Mouse (Mus musculus): Measurements from ENCODE around the gene Rcsd1. TPM values are rescaled to one million over a fixed set of nuclear protein-coding genes. Genes with fewer than 3 reads are reported as not detected.

Gene Rcsd1
- polyA plus RNA-seq, 1 experiment from 2014 or later = 43.1 TPM

GRCm38 (mm10) chr1:165731553-165731952 lies 22.0 kb upstream of the Rcsd1 start:
- H3K36me3 ChIP-seq = no peaks in the 10 kb centered on the region
- no peak for ATAC-seq (ENCODE audit: insufficient read depth, low FRiP score, low read depth)
- no peaks in the 10 kb centered on the region for H3K9me3 ChIP-seq
- WGBS = 65% methylated on average over 6 of the region's 6 CpGs
- no peak overlapping the region for H3K9ac ChIP-seq
- H3K4me1 ChIP-seq = no peaks in the 10 kb centered on the region
- no peak overlapping the region for H3K27ac ChIP-seq
- no peak overlapping the region for H3K4me2 ChIP-seq
- H3K27me3 ChIP-seq (replicated peaks) = no peaks in the 10 kb centered on the region
- no peak overlapping the region for H3K4me3 ChIP-seq (replicated peaks)

DNA sequence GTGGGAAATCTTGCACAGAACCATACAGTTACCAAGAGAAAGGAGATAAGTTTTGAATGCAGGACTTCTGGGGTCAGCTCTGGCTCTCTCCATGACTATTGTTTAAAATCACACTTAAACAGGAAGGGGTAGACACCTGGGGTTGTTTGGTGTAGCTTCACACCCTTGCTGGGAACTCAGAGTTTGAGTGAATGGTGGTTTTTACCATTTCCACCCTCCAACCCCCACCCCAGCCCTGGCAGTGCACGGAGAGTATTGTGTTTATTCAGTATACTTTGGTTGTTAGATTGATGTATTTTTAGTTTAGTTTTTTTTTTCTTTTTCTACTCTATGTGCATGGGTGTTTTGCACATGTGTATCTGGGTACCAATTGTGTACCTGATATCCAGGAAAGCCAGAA lies 20.6 kb upstream of the Rcsd1 start:
- H3K4me1 ChIP-seq = no peaks in the 10 kb centered on the region
- no peaks in the 10 kb centered on the region for H3K36me3 ChIP-seq
- H3K9me3 ChIP-seq = no peaks in the 10 kb centered on the region
- 36% methylated on average over 1 of the region's 1 CpGs for WGBS
- H3K27ac ChIP-seq = no peak overlapping the region
- no peak overlapping the region for H3K4me2 ChIP-seq
- H3K27me3 ChIP-seq (replicated peaks) = no peaks in the 10 kb centered on the region
- H3K9ac ChIP-seq = no peak overlapping the region
- no peak for ATAC-seq (ENCODE audit: insufficient read depth, low FRiP score, low read depth)
- no peak overlapping the region for H3K4me3 ChIP-seq (replicated peaks)

- H3K4me3 ChIP-seq (replicated peaks) = no peak overlapping the region
- H3K4me2 ChIP-seq = no peak overlapping the region
- 87% methylated on average over 3 of the region's 3 CpGs for WGBS
- ATAC-seq (ENCODE audit: insufficient read depth, low FRiP score, low read depth) = no peak
- no peak overlapping the region for H3K27ac ChIP-seq
- no peaks in the 10 kb centered on the region for H3K36me3 ChIP-seq
- H3K9ac ChIP-seq = no peak overlapping the region
- no peaks in the 10 kb centered on the region for H3K27me3 ChIP-seq (replicated peaks)
- H3K4me1 ChIP-seq = no peaks in the 10 kb centered on the region
- no peaks in the 10 kb centered on the region for H3K9me3 ChIP-seq
Observed at GRCm38 (mm10) chr1:165728057-165728639, 18.6 kb upstream of the Rcsd1 start.

DNA sequence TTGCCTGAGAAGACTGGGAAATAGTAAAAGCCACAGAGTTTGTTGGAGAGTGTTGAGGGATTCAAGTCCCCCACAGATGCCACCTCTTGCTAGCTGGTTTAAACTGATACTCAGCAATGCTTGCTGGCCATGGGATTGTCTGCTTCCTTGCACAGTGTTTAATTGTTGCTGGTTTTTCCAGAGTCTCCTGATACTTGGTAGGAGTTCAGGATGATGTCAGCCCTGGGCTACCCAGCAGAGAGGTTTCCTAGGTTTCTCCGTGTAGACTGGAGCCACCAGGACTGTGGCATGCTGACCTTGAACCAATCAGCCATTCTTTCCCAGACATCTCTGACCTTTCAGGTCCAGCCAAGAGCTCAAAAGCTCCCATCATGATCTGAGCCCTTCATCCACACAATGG lies 17.4 kb upstream of the Rcsd1 start:
- Histone ChIP-seq H3K27ac (no peak overlapping the region), H3K4me2 (no peak overlapping the region), H3K36me3 (no peaks in the 10 kb centered on the region), H3K9ac (no peak overlapping the region), H3K9me3 (no peaks in the 10 kb centered on the region), H3K27me3 (replicated peaks) (no peaks in the 10 kb centered on the region), H3K4me1 (no peaks in the 10 kb centered on the region), H3K4me3 (replicated peaks) (no peak overlapping the region)
- ATAC-seq (ENCODE audit: insufficient read depth, low FRiP score, low read depth) = no peak
- WGBS = 18% methylated on average over 1 of the region's 1 CpGs

DNA sequence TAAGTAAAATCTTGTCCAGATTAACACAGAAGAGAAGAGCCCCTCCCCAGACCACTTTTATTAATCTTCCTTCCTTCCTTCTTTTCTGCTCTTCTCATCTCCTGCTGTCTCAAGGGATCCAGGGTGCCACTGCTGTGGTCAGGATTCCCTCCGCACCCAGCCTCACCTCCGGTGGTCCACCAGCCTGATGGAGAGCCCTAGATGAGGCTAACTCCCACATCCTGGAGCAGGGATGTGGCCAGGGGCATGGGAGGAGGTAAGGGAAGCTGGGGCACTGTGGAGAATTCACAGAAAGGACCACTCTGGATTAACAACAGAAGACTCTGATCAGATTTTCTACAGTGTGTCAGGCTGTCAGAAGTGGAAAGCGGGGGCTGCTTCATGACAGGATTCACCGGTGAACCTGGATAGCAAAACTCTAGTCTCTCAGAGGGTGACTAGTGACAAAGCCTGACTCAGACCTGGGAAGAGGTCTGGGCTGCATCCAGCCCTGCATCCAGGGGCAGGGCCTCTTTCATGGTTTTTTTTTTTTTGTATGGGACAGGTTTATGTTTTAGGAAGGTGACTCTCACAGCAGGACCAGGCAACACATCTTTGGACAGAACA lies 15.6 kb upstream of the Rcsd1 start:
- H3K27me3 ChIP-seq (replicated peaks) = no peaks in the 10 kb centered on the region
- no peak overlapping the region for H3K27ac ChIP-seq
- H3K4me2 ChIP-seq = no peak overlapping the region
- H3K9me3 ChIP-seq = no peaks in the 10 kb centered on the region
- WGBS = 82% methylated on average over 4 of the region's 4 CpGs
- H3K4me3 ChIP-seq (replicated peaks) = no peak overlapping the region
- H3K4me1 ChIP-seq = no peaks in the 10 kb centered on the region
- H3K36me3 ChIP-seq = no peaks in the 10 kb centered on the region
- no peak overlapping the region for H3K9ac ChIP-seq
- ATAC-seq (ENCODE audit: insufficient read depth, low FRiP score, low read depth) = no peak

- H3K4me1 ChIP-seq = no peaks in the 10 kb centered on the region
- H3K4me3 ChIP-seq (replicated peaks) = no peak overlapping the region
- no peaks in the 10 kb centered on the region for H3K36me3 ChIP-seq
- H3K9ac ChIP-seq = no peak overlapping the region
- H3K27me3 ChIP-seq (replicated peaks) = no peaks in the 10 kb centered on the region
- H3K27ac ChIP-seq = no peak overlapping the region
- no peaks in the 10 kb centered on the region for H3K9me3 ChIP-seq
- 53% methylated on average over 11 of the region's 11 CpGs for WGBS
- no peak for ATAC-seq (ENCODE audit: insufficient read depth, low FRiP score, low read depth)
- no peak overlapping the region for H3K4me2 ChIP-seq
Observed at GRCm38 (mm10) chr1:165724219-165725033, 14.9 kb upstream of the Rcsd1 start.

DNA sequence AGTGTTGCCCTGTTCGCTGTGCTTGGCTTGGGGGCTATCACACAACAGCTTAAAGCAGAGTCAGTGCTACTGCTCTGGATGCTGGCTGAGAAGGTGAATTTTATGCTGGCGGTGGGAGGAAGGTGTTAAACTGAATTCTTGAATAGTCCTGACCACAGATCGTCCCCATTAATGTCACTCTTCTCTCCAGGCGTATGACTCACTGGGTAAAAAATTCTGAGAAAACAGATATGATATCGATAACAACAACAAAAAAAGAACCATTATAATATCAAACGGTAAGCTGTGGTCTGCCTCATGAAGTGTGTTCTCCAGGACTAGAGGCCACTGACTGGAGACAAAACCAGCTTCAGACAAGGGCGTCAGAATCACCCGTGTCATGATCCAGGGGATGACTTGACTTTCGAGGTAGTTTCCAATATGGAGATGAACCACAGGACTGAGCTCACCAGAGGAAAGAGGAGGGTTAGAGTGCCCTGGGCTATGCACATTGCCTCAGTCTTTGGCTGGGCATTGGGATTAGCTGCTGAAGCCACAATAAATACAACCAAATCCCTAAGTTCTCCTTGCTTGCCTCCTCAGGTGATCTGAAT lies 13.1 kb upstream of the Rcsd1 start:
- Histone ChIP-seq H3K36me3 (no peaks in the 10 kb centered on the region), H3K9ac (no peak overlapping the region), H3K27me3 (replicated peaks) (no peaks in the 10 kb centered on the region), H3K4me3 (replicated peaks) (no peak overlapping the region), H3K4me1 (peaks cover 11% of the 10 kb centered on the region; the same call in 1 of the 2 replicates), H3K27ac (no peak overlapping the region), H3K9me3 (no peaks in the 10 kb centered on the region), H3K4me2 (no peak overlapping the region)
- WGBS = 83% methylated on average over 9 of the region's 9 CpGs
- no peak for ATAC-seq (ENCODE audit: insufficient read depth, low FRiP score, low read depth)

- Histone ChIP-seq H3K9me3 (no peaks in the 10 kb centered on the region), H3K36me3 (no peaks in the 10 kb centered on the region), H3K4me3 (replicated peaks) (no peak overlapping the region), H3K9ac (no peak overlapping the region), H3K27me3 (replicated peaks) (no peaks in the 10 kb centered on the region), H3K27ac (peak overlapping the region; percentile 93), H3K4me2 (peak overlapping the region; percentile 36), H3K4me1 (peaks cover 15% of the 10 kb centered on the region; the same call in 1 of the 2 replicates)
- ATAC-seq (ENCODE audit: insufficient read depth, low FRiP score, low read depth) = no peak; the same call in 1 of the 2 replicates
- 32% methylated on average over 15 of the region's 15 CpGs for WGBS
Observed at GRCm38 (mm10) chr1:165718543-165719105, 9.1 kb upstream of the Rcsd1 start.

DNA sequence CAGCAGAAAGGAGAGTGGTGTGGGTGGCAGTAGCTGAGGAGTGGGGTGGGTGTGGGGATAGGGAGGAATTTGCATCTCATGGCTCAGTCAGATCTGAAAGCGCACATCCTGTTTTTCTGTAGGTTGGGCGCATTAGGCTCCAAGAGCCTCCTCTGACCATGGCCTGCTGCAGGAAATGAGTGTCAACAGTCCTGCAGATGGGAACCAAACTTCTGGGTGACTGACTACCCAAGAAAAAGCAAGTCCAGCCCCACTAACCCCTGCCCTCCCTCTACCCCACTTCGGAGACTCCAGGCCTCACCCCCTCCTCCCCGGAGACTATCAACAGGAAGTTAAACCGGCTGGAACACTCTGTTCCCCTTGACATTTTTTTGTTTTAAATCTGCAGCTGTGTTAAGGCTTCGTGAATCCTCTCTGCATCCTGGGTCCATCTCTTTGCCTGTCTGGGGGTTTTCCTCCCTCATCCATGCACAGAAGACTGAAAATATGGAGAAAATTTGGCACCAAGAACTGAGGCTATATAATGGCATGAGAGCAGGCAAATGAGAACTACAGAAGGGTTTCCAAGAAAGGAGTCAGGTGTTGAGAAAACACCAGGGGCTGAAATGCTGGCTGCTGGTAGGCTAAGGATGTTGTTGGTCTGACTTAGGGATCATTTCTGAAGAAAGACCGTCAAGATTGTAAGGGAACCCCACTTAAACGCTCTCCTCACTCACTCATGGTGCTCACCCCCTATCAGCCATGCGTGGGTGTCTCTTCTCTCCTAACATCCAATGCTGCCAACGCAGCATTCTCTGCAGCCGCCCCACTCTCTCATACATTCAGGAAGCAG lies 8.4 kb upstream of the Rcsd1 start:
- WGBS = 27% methylated on average over 11 of the region's 11 CpGs
- Histone ChIP-seq H3K27ac (peak overlapping the region; percentile 93), H3K9me3 (no peaks in the 10 kb centered on the region), H3K27me3 (replicated peaks) (no peaks in the 10 kb centered on the region), H3K4me3 (replicated peaks) (no peak overlapping the region), H3K9ac (no peak overlapping the region), H3K4me1 (peaks cover 15% of the 10 kb centered on the region; the same call in 1 of the 2 replicates), H3K4me2 (peak overlapping the region; percentile 36), H3K36me3 (no peaks in the 10 kb centered on the region)
- peak; percentile 80 for ATAC-seq (ENCODE audit: insufficient read depth, low FRiP score, low read depth)

GRCm38 (mm10) chr1:165716426-165716825 lies 6.9 kb upstream of the Rcsd1 start:
- no peak for ATAC-seq (ENCODE audit: insufficient read depth, low FRiP score, low read depth)
- no peak overlapping the region for H3K27ac ChIP-seq
- H3K9me3 ChIP-seq = no peaks in the 10 kb centered on the region
- no peaks in the 10 kb centered on the region for H3K27me3 ChIP-seq (replicated peaks)
- peaks cover 15% of the 10 kb centered on the region; the same call in 1 of the 2 replicates for H3K4me1 ChIP-seq
- no peaks in the 10 kb centered on the region for H3K36me3 ChIP-seq
- H3K4me2 ChIP-seq = no peak overlapping the region
- H3K9ac ChIP-seq = no peak overlapping the region
- WGBS = 78% methylated on average over 4 of the region's 4 CpGs
- H3K4me3 ChIP-seq (replicated peaks) = no peak overlapping the region

DNA sequence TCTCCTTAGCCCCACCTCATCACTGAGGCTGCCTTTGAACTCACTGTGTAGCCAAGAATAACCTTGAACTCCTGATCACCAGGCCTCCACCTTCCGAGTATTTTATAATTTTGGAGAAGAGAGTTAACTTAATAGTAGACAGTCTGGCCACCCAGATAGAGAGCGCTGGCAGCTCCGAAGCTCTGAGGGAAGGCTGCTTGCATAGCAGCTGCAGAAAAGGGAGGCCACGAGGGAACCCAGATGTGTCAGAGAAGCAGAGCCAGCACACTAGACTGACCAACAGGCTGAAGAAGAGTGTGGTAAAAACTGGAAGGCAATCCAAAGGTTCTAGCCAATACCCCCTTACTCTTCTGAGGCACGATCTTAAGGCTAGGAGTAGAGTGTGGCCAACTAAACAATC lies 4.2 kb upstream of the Rcsd1 start:
- WGBS = 55% methylated on average over 5 of the region's 5 CpGs
- H3K9me3 ChIP-seq = no peaks in the 10 kb centered on the region
- no peaks in the 10 kb centered on the region for H3K27me3 ChIP-seq (replicated peaks)
- peaks cover 23% of the 10 kb centered on the region for H3K4me1 ChIP-seq
- no peaks in the 10 kb centered on the region for H3K36me3 ChIP-seq
- H3K4me3 ChIP-seq (replicated peaks) = no peak overlapping the region
- no peak for ATAC-seq (ENCODE audit: insufficient read depth, low FRiP score, low read depth)
- no peak overlapping the region for H3K9ac ChIP-seq
- H3K4me2 ChIP-seq = no peak overlapping the region
- H3K27ac ChIP-seq = peak overlapping the region; percentile 6; the same call in 1 of the 2 replicates

Data from stomach, embryonic 15.5 days (tissue).